Mouse (Mus musculus) hindbrain, embryonic 12.5 days (tissue): Measurements from ENCODE around the gene Krtap3-2. TPM values are rescaled to one million over a fixed set of nuclear protein-coding genes. Genes with fewer than 3 reads are reported as not detected.

Experiments used
- ATAC-seq: fragments of 200-750 bp; cut with Nextera tagmentation; 2 replicates; pipeline ENCODE4 v1.8.0; 2017; ENCODE audit warnings: moderate TSS enrichment; ENCODE audit not compliant: low FRiP score
- H3K27ac ChIP-seq: fragments of 300-500 bp; sonication (generic); 2 replicates; pipeline ENCODE4 v1.5.1; 2016; ENCODE audit warnings: mild to moderate bottlenecking
- H3K27me3 ChIP-seq: fragments of 300-500 bp; sonication (generic); 2 replicates; pipeline ENCODE4 v1.6.1; 2016; ENCODE audit warnings: mild to moderate bottlenecking
- H3K36me3 ChIP-seq: fragments of 300-500 bp; sonication (generic); 2 replicates; pipeline ENCODE4 v1.6.1; 2016; ENCODE audit warnings: mild to moderate bottlenecking
- H3K4me1 ChIP-seq: fragments of 300-500 bp; sonication (generic); 2 replicates; pipeline ENCODE4 v1.6.1; 2016
- H3K4me2 ChIP-seq: fragments of 300-500 bp; sonication (generic); replicated peaks from 2 replicates; pipeline ENCODE4 v1.6.1; 2016; ENCODE audit warnings: mild to moderate bottlenecking
- H3K4me3 ChIP-seq: fragments of 300-500 bp; sonication (generic); 2 replicates; pipeline ENCODE4 v1.5.1; 2016; ENCODE audit warnings: mild to moderate bottlenecking
- H3K9ac ChIP-seq: fragments of 300-500 bp; sonication (generic); 2 replicates; pipeline ENCODE4 v1.6.1; 2016; ENCODE audit warnings: mild to moderate bottlenecking, moderate library complexity
- H3K9me3 ChIP-seq: fragments of 300-500 bp; sonication (generic); replicated peaks from 2 replicates; pipeline ENCODE4 v1.6.1; 2016; ENCODE audit warnings: mild to moderate bottlenecking
- WGBS: fragments of 180-500 bp; shearing (Covaris S2); methylation state at CpG from one replicate; pipeline ENCODE4 v1.1.7; 2016; 5-methylcytosine and 5-hydroxymethylcytosine counted together
- polyA plus RNA-seq: library from polyadenylated mRNA; unstranded; fragments of >200 nt; fragmentation: Nextera tagmentation; extraction: Ambion mirVana; gene quantifications from 2 replicates; pipeline ENCODE4 v1.2.1, GENCODE M21; 2016

Krtap3-2 gene
- polyA plus RNA-seq, 1 experiment from 2014 or later, result not detected

DNA sequence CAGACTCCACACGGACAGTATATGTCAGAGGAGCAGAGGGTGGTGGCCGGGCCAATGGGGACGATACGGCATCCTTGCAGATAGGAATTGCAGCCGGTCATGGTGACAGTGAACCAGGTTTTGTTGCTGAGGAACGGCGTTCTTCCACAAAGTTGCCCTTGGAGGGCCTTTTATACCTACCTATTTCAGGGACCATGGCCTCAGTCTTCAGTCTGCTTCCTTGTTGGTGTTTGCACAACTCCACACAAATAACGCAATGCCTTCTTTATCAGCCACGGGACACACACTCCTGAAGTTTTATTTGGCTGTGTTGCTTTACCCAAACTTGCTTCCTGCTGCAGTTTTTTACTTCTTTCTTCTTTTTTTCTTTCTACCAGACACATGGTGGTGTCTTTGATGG, 2.7 kb upstream of the Krtap3-2 start, which contains the start of gene Gm11939:
TSS of gene Gm11939 (minus strand) at position 101 of the 400 bp plus-strand sequence.
- 93% methylated on average over 9 of the region's 9 CpGs for WGBS
- Histone ChIP-seq H3K36me3 (no peaks in the 10 kb centered on the region), H3K9me3 (no peaks in the 10 kb centered on the region)

GRCm38 (mm10) chr11:99557976-99558745, 1.5 kb upstream of the Krtap3-2 start:
- Histone ChIP-seq H3K9ac (no peak overlapping the region), H3K9me3 (no peaks in the 10 kb centered on the region)

More for the DNA sequence above, 2.7 kb upstream of the Krtap3-2 start, which contains the start of gene Gm11939:
- no peak for ATAC-seq
- Histone ChIP-seq H3K4me1 (no peaks in the 10 kb centered on the region), H3K9ac (no peak within 1 kb of the TSS), H3K4me2 (no peak within 1 kb of the TSS), H3K4me3 (no peak within 1 kb of the TSS), H3K27ac (no peak within 1 kb of the TSS), H3K27me3 (no peaks in the 10 kb centered on the region)

DNA sequence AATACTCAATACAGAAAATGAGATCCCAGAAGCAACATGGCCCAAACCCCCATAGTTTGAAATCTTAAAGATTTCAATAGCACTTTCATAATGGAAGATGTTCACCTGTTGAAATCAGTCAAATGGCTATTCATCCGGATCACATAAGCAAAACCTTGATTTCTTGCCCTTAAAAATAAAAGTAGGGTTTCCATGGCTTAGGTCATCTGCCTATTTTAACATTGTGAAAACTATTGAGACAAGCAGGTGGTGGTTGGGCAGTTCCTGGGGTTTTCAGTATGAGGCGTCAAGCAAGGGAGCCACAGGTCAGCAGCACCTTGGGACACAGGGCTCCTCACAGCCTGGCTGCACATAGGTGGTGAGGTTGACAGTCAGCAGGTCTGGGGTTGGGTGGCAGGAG, 458 bp downstream of the Krtap3-2 start:
- no peaks in the 10 kb centered on the region for H3K9me3 ChIP-seq
- H3K27ac ChIP-seq, result no peak overlapping the region
- H3K4me3 ChIP-seq, result no peak overlapping the region
- ATAC-seq, result no peak
- no peaks in the 10 kb centered on the region for H3K36me3 ChIP-seq
- H3K4me2 ChIP-seq, result no peak overlapping the region
- 84% methylated on average over 2 of the region's 2 CpGs for WGBS
- no peaks in the 10 kb centered on the region for H3K27me3 ChIP-seq
- no peaks in the 10 kb centered on the region for H3K4me1 ChIP-seq
- no peak overlapping the region for H3K9ac ChIP-seq

More at GRCm38 (mm10) chr11:99557976-99558745, 1.5 kb upstream of the Krtap3-2 start:
- no peaks in the 10 kb centered on the region for H3K36me3 ChIP-seq
- 79% methylated on average over 3 of the region's 3 CpGs for WGBS
- no peak for ATAC-seq
- H3K27ac ChIP-seq, result no peak overlapping the region
- no peaks in the 10 kb centered on the region for H3K4me1 ChIP-seq
- no peak overlapping the region for H3K4me3 ChIP-seq
- no peaks in the 10 kb centered on the region for H3K27me3 ChIP-seq
- no peak overlapping the region for H3K4me2 ChIP-seq

GRCm38 (mm10) chr11:99550765-99551164, 5.9 kb downstream of the Krtap3-2 start, which contains the start of gene Krtap3-3:
Gene Krtap3-3 (minus strand): TSS chr11:99550865.
- Histone ChIP-seq H3K27ac (no peak within 1 kb of the TSS), H3K4me3 (no peak within 1 kb of the TSS), H3K4me1 (no peaks in the 10 kb centered on the region), H3K9ac (no peak within 1 kb of the TSS), H3K27me3 (no peaks in the 10 kb centered on the region), H3K4me2 (no peak within 1 kb of the TSS), H3K9me3 (no peaks in the 10 kb centered on the region), H3K36me3 (no peaks in the 10 kb centered on the region)
- ATAC-seq, result no peak
- WGBS, result 74% methylated on average over 4 of the region's 4 CpGs

DNA sequence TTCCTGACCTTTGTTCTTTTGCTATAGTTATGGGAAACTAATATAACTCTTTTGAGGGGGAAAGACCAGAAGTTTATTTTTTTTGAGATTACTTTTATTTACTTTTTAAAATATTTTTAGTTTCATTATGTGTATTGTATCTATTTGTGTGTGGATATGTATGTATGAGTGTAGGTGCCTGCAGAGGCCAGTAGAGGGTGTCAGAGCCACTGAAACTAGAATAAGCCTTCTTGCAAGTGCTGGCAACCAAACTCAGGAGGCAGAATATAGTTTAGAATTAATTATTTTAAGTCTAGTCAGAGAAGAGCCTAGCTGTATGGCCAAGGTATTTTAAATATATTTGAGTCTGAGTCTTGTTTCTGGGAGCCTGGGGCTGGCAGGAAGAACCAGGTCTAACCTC, 8.8 kb downstream of the Krtap3-2 start:
- H3K4me1 ChIP-seq, result no peaks in the 10 kb centered on the region
- H3K9me3 ChIP-seq, result no peaks in the 10 kb centered on the region
- no peaks in the 10 kb centered on the region for H3K27me3 ChIP-seq
- no peak overlapping the region for H3K9ac ChIP-seq
- no peak for ATAC-seq
- no peak overlapping the region for H3K4me2 ChIP-seq
- H3K4me3 ChIP-seq, result no peak overlapping the region
- H3K36me3 ChIP-seq, result no peaks in the 10 kb centered on the region
- H3K27ac ChIP-seq, result no peak overlapping the region

DNA sequence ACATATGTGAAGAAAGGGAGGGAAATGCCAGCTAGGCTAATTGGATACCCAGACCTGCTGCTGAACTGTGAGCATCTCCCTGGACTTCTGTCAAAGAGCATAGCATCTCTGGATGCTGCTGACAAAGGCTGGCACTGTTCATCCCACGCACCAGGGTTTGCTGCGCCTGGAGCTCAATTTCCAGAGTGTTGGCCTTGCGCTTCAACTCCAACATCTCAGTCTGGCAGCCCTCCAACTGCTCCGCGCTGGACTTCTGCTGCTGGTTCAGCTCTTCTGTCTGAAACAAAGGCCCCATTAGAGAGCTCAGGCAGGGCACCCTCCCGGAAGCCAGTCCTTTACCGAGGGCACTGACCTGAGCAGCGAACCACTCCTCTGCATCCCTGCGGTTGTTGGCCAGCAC, 16.9 kb downstream of the Krtap3-2 start:
- no peak overlapping the region for H3K4me3 ChIP-seq
- no peaks in the 10 kb centered on the region for H3K9me3 ChIP-seq
- no peak overlapping the region for H3K9ac ChIP-seq
- no peaks in the 10 kb centered on the region for H3K36me3 ChIP-seq
- 63% methylated on average over 9 of the region's 9 CpGs for WGBS
- no peaks in the 10 kb centered on the region for H3K4me1 ChIP-seq
- H3K27me3 ChIP-seq, result no peaks in the 10 kb centered on the region
- H3K27ac ChIP-seq, result no peak overlapping the region
- no peak for ATAC-seq
- no peak overlapping the region; the same call in 1 of the 2 replicates for H3K4me2 ChIP-seq

DNA sequence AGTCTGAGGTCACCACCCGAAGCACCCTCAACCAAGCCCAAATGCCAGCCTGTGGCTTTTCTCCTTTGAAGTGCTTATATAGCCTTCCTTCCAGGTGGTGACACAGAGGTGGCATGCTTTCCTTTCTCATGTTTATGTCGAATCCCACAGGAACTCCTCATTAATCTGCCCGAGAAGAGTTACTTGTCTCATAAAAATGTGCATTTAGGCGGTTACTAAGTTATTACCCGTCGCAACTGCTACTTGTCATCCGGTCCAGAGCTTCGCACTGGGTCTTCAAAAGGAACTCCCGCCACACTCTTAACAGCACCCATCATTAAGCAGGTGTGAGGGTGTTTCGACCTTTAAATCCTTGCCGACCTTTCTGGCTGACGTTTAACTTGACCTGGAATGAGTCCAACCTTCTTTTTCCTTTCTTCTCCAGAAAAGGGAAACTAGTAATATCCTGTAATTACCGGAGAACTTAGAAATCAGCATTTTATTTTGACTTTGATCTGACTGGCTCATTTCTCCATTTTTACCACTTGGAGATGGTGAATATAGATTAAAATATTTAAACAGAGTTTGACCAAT, 35.3 kb downstream of the Krtap3-2 start, which contains the start of gene Krt39:
TSS of gene Krt39 (minus strand) at position 51 of the 573 bp plus-strand sequence.
- Histone ChIP-seq H3K4me1 (no peaks in the 10 kb centered on the region), H3K4me2 (no peak within 1 kb of the TSS), H3K9ac (no peak within 1 kb of the TSS), H3K9me3 (no peaks in the 10 kb centered on the region), H3K4me3 (no peak within 1 kb of the TSS), H3K27ac (no peak within 1 kb of the TSS), H3K36me3 (no peaks in the 10 kb centered on the region), H3K27me3 (no peaks in the 10 kb centered on the region)
- WGBS, result 89% methylated on average over 13 of the region's 13 CpGs
- no peak for ATAC-seq

DNA sequence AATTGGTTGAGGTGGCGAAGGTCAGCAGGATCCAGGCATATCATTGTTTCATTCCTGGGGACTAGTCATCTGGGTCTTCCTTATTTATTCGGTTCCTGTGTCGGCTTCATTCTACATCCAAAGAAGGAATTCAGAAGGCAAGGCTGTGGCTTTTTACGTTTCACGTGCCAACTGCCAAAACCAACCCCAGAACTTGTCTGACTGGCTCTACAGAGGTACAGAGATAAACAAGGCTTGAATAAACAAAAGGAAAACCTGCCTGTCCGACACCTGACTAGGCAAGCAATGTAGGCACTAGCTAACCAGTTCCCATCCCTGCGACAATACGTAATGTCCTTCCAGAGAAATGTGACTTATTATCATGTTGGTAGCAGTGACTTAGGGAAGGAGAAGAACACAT, 42.6 kb downstream of the Krtap3-2 start:
- Histone ChIP-seq H3K36me3 (no peaks in the 10 kb centered on the region), H3K27ac (no peak overlapping the region), H3K27me3 (no peaks in the 10 kb centered on the region), H3K9me3 (no peaks in the 10 kb centered on the region), H3K4me1 (no peaks in the 10 kb centered on the region), H3K4me3 (no peak overlapping the region), H3K9ac (no peak overlapping the region), H3K4me2 (no peak overlapping the region)
- ATAC-seq, result no peak
- 88% methylated on average over 8 of the region's 8 CpGs for WGBS

Other genes starting within 250 kb of the Krtap3-2 start
- not detected in 2 replicates for gene Krt25, start 233.9 kb downstream of the Krtap3-2 start, polyA plus RNA-seq
- gene Krt26, start 218.9 kb downstream of the Krtap3-2 start, polyA plus RNA-seq, result 0.27 and 0.30 TPM in 2 replicates
- not detected in 2 replicates for gene Krt27, start 205.7 kb downstream of the Krtap3-2 start, polyA plus RNA-seq
- 0.21 and 0.27 TPM in 2 replicates for gene Krt28, start 181.9 kb downstream of the Krtap3-2 start, polyA plus RNA-seq
- gene Krt10, start 167.5 kb downstream of the Krtap3-2 start, polyA plus RNA-seq, result 32.7 and 39.8 TPM in 2 replicates
- gene Krt12, start 134.6 kb downstream of the Krtap3-2 start, polyA plus RNA-seq, result 0.12 TPM in 1 of 2 replicates, not detected in the other
- gene Krt20, start 118.7 kb downstream of the Krtap3-2 start, polyA plus RNA-seq, result 0.35 TPM in 2 replicates
- 0.22 TPM in 1 of 2 replicates, not detected in the other for gene Krt23, start 63.7 kb downstream of the Krtap3-2 start, polyA plus RNA-seq
- not detected in 2 replicates for gene Krt39, start 35.5 kb downstream of the Krtap3-2 start, polyA plus RNA-seq
- not detected in 2 replicates for gene Krt40, start 13.7 kb downstream of the Krtap3-2 start, polyA plus RNA-seq
- gene Krtap3-3, start 6.0 kb downstream of the Krtap3-2 start, polyA plus RNA-seq, result not detected in 2 replicates
- not detected in 2 replicates for gene Gm11939, start 2.6 kb upstream of the Krtap3-2 start, polyA plus RNA-seq
- not detected in 2 replicates for gene Krtap3-1, start 9.8 kb upstream of the Krtap3-2 start, polyA plus RNA-seq
- gene Krtap1-5, start 24.2 kb upstream of the Krtap3-2 start, polyA plus RNA-seq, result not detected in 2 replicates
- gene Krtap1-4, start 26.8 kb upstream of the Krtap3-2 start, polyA plus RNA-seq, result not detected in 2 replicates
- gene Krtap1-3, start 34.5 kb upstream of the Krtap3-2 start, polyA plus RNA-seq, result not detected in 2 replicates
- gene Krtap9-3, start 41.3 kb upstream of the Krtap3-2 start, polyA plus RNA-seq, result not detected in 2 replicates
- gene Gm11938, start 46.5 kb upstream of the Krtap3-2 start, polyA plus RNA-seq, result not detected in 2 replicates
- not detected in 2 replicates for gene Gm11937, start 53.3 kb upstream of the Krtap3-2 start, polyA plus RNA-seq
- gene Krtap2-4, start 58.0 kb upstream of the Krtap3-2 start, polyA plus RNA-seq, result not detected in 2 replicates
- not detected in 2 replicates for gene Gm11562, start 63.6 kb upstream of the Krtap3-2 start, polyA plus RNA-seq
- gene Krtap4-1, start 71.4 kb upstream of the Krtap3-2 start, polyA plus RNA-seq, result not detected in 2 replicates
- gene Krtap4-2, start 78.2 kb upstream of the Krtap3-2 start, polyA plus RNA-seq, result not detected in 2 replicates
- not detected in 2 replicates for gene Krtap4-7, start 87.2 kb upstream of the Krtap3-2 start, polyA plus RNA-seq
- not detected in 2 replicates for gene Gm11555, start 93.4 kb upstream of the Krtap3-2 start, polyA plus RNA-seq
- not detected in 2 replicates for gene Gm11563, start 102.1 kb upstream of the Krtap3-2 start, polyA plus RNA-seq
- gene Krtap4-6, start 109.1 kb upstream of the Krtap3-2 start, polyA plus RNA-seq, result not detected in 2 replicates
- not detected in 2 replicates for gene Gm14190, start 133.9 kb upstream of the Krtap3-2 start, polyA plus RNA-seq
- not detected in 2 replicates for gene Gm14180, start 177.4 kb upstream of the Krtap3-2 start, polyA plus RNA-seq
- not detected in 2 replicates for gene Gm11595, start 216.1 kb upstream of the Krtap3-2 start, polyA plus RNA-seq
- gene Krtap4-8, start 223.9 kb upstream of the Krtap3-2 start, polyA plus RNA-seq, result not detected in 2 replicates
- not detected in 2 replicates for gene Krtap4-9, start 228.3 kb upstream of the Krtap3-2 start, polyA plus RNA-seq
- gene Gm11596, start 236.6 kb upstream of the Krtap3-2 start, polyA plus RNA-seq, result not detected in 2 replicates
- gene Gm11569, start 242.1 kb upstream of the Krtap3-2 start, polyA plus RNA-seq, result not detected in 2 replicates
- gene Gm11554, start 247.6 kb upstream of the Krtap3-2 start, polyA plus RNA-seq, result not detected in 2 replicates